Mouse (Mus musculus) limb, embryonic 15.5 days (tissue): ENCODE results near the gene Lipa. TPM values are rescaled to one million over a fixed set of nuclear protein-coding genes. Genes with fewer than 3 reads are reported as not detected.

ENCODE experiments used
- ATAC-seq: fragments of 200-750 bp; cut with Nextera tagmentation; 2 replicates; pipeline ENCODE4 v1.8.0; 2017; ENCODE audit warnings: low read depth, moderate TSS enrichment; ENCODE audit not compliant: insufficient number of reproducible peaks, low FRiP score, low TSS enrichment
- H3K27ac ChIP-seq: fragments of 300-500 bp; sonication (generic); 2 replicates; pipeline ENCODE4 v1.5.1; 2015; ENCODE audit warnings: moderate library complexity, mild to moderate bottlenecking, inconsistent platforms
- H3K27me3 ChIP-seq: fragments of 300-500 bp; sonication (generic); 2 replicates; pipeline ENCODE4 v1.6.1; 2015; ENCODE audit warnings: inconsistent platforms
- H3K36me3 ChIP-seq: fragments of 300-500 bp; sonication (generic); 2 replicates; pipeline ENCODE4 v1.6.1; 2015; ENCODE audit warnings: inconsistent platforms
- H3K4me1 ChIP-seq: fragments of 300-500 bp; sonication (generic); 2 replicates; pipeline ENCODE4 v1.6.1; 2015; ENCODE audit warnings: inconsistent platforms
- H3K4me2 ChIP-seq: fragments of 300-500 bp; sonication (generic); 2 replicates; pipeline ENCODE4 v1.6.1; 2015; ENCODE audit warnings: mild to moderate bottlenecking, inconsistent platforms
- H3K4me3 ChIP-seq: fragments of 300-500 bp; sonication (generic); 2 replicates; pipeline ENCODE4 v1.5.1; 2015; ENCODE audit warnings: mild to moderate bottlenecking, inconsistent platforms
- H3K9ac ChIP-seq: fragments of 300-500 bp; sonication (generic); 2 replicates; pipeline ENCODE4 v1.6.1; 2015; ENCODE audit warnings: inconsistent platforms
- H3K9me3 ChIP-seq: fragments of 300-500 bp; sonication (generic); 2 replicates; pipeline ENCODE4 v1.6.1; 2016; ENCODE audit warnings: inconsistent platforms
- WGBS: fragments of 180-500 bp; shearing (Covaris S2); methylation state at CpG from one replicate; pipeline ENCODE4 v1.1.7; 2015; 5-methylcytosine and 5-hydroxymethylcytosine counted together
- polyA plus RNA-seq: library from polyadenylated mRNA; unstranded; fragments of >200 nt; fragmentation: Nextera tagmentation; extraction: Ambion mirVana; gene quantifications from 2 replicates; pipeline ENCODE4 v1.2.1, GENCODE M21; 2015

Gene Lipa
- polyA plus RNA-seq, 1 experiment from 2014 or later: 50.2 TPM

DNA sequence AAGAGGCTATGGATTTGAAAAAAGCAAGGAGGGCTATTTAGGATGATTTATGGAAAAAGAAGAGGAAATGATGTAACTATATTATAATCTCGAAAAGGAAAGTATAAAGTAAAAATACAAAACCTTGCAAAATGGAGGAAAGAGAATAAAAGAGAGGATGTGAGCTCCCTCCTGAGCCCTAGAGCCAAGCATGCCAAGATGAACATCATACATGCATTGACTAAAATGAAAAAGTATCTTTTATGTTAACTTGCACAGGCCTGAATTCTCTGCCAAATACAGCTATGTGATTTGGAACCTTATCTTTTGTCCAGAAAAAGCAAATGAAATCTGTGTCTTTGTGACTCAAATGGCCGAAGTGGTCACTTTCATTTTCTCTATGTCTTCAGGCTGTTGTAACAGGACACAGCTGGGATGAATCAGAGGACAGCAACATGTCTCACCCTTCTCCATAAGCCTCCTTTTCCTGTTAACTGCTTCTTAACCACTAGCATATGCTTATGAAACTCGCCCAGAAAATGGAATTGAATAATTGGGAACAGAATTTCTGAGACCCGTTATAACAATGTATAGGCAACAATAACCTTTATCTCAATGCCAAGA is 81.8 kb downstream of the Lipa start:
- H3K4me3 ChIP-seq: no peak overlapping the region
- peak overlapping the region; percentile 3; the same call in 1 of the 2 replicates for H3K27ac ChIP-seq
- ATAC-seq: 0 out of 2 replicates have a peak, but pooled peaks have one; percentile 55
- no peaks in the 10 kb centered on the region for H3K36me3 ChIP-seq
- no peaks in the 10 kb centered on the region for H3K4me1 ChIP-seq
- H3K9ac ChIP-seq: no peak overlapping the region
- H3K9me3 ChIP-seq: no peaks in the 10 kb centered on the region
- H3K27me3 ChIP-seq: no peaks in the 10 kb centered on the region
- H3K4me2 ChIP-seq: no peak overlapping the region
- WGBS: 25% methylated on average over 4 of the region's 4 CpGs

DNA sequence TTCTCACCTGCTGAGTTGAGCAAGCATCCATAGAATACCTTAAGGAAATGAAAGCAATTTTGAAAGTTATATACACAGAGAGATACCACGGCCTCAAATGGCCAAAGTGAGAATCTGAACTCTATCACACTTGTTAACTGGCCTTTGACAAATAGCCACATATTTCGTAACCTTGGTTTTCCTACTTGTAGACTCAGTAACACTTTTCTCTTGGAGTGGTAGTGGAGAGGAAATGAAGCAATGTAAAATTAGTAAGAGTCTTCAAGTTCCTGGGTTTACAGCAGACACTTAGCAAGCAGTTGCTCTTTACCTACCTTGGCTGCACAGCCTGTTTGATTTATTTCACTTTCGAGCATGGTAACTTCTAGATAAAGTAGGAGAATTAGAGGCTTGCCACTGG is 82.5 kb downstream of the Lipa start:
- Histone ChIP-seq H3K27ac (peak overlapping the region; percentile 33; the same call in 1 of the 2 replicates), H3K4me3 (no peak overlapping the region), H3K4me2 (no peak overlapping the region), H3K4me1 (no peaks in the 10 kb centered on the region), H3K27me3 (no peaks in the 10 kb centered on the region), H3K9me3 (no peaks in the 10 kb centered on the region), H3K9ac (no peak overlapping the region), H3K36me3 (no peaks in the 10 kb centered on the region)
- 73% methylated on average over 3 of the region's 3 CpGs for WGBS
- no peak for ATAC-seq

Other genes starting within 250 kb of the Lipa start
- 7.0 and 7.3 TPM in 2 replicates for gene Fas, start 236.8 kb downstream of the Lipa start, polyA plus RNA-seq
- gene Ch25h, start 52.3 kb downstream of the Lipa start, polyA plus RNA-seq: 19.4 and 22.5 TPM in 2 replicates
- gene Ifit2, start 23.2 kb upstream of the Lipa start, polyA plus RNA-seq: 12.7 and 13.6 TPM in 2 replicates
- gene Ifit3, start 56.1 kb upstream of the Lipa start, polyA plus RNA-seq: 1.8 and 2.0 TPM in 2 replicates
- 0.72 and 0.86 TPM in 2 replicates for gene Ifit1bl1, start 74.5 kb upstream of the Lipa start, polyA plus RNA-seq
- 0.15 and 0.40 TPM in 2 replicates for gene Ifit3b, start 80.5 kb upstream of the Lipa start, polyA plus RNA-seq
- gene Ifit1bl2, start 113.3 kb upstream of the Lipa start, polyA plus RNA-seq: 0.15 and 0.24 TPM in 2 replicates
- gene Ifit1, start 113.4 kb upstream of the Lipa start, polyA plus RNA-seq: 0.86 and 1.5 TPM in 2 replicates
- 0.90 and 1.4 TPM in 2 replicates for gene Slc16a12, start 219.8 kb upstream of the Lipa start, polyA plus RNA-seq